Mouse (Mus musculus) gastrocnemius, postnatal 25 days (tissue): ENCODE measurements around the gene Gpr150. TPM values are rescaled to one million over a fixed set of nuclear protein-coding genes. Genes with fewer than 3 reads are reported as not detected.

Experiments
- DNase-seq: peaks from one replicate; pipeline ENCODE4 v3.0.0; 2022
- total RNA-seq, 2 experiments: library from RNA; stranded (reverse); gene quantifications; 1 replicate in 1 of 2; 2 replicates in 1 of 2; pipeline ENCODE4 v1.2.3; 2021

Gpr150 gene
- total RNA-seq, 2 experiments from 2014 or later: not detected

GRCm38 (mm10) chr13:76014511-76014910 lies 42.3 kb downstream of the Gpr150 start:
- DNase-seq: no peak

Other genes starting within 250 kb of the Gpr150 start
- 10 to 100 TPM; 36.8 to 47.8 TPM for gene Glrx, start 217.1 kb downstream of the Gpr150 start, total RNA-seq
- gene Rhobtb3, start 113.1 kb downstream of the Gpr150 start, total RNA-seq: 10 to 100 TPM; 11.6 to 15.8 TPM
- gene Spata9, start 89.8 kb downstream of the Gpr150 start, total RNA-seq: not detected
- 10 to 100 TPM; 17.8 to 21.3 TPM for gene Rfesd, start 38.3 kb downstream of the Gpr150 start, total RNA-seq
- gene Arsk, start 41.7 kb upstream of the Gpr150 start, total RNA-seq: 1 to 10 TPM; 2.7 TPM
- gene Ttc37, start 41.7 kb upstream of the Gpr150 start, total RNA-seq: 10 to 100 TPM; 13.3 to 13.4 TPM
- not detected for gene Fam81b, start 248.1 kb upstream of the Gpr150 start, total RNA-seq